Mouse (Mus musculus): ENCODE measurements around the gene Agxt.

Agxt gene

GRCm38 (mm10) chr1:93150907-93151661, 16.0 kb downstream of the Agxt start:
- no peak for DNase-seq (ENCODE audit: low read depth, low spot score)

- no peak for DNase-seq (ENCODE audit: low read depth, low spot score)
These were observed 22.5 kb downstream of the Agxt start for GRCm38 (mm10) chr1:93157566-93157965.

- no peak for DNase-seq (ENCODE audit: low read depth, low spot score)
These were observed 23.9 kb downstream of the Agxt start for GRCm38 (mm10) chr1:93158916-93159315.

- DNase-seq (ENCODE audit: low read depth, low spot score): no peak
These were observed 24.8 kb downstream of the Agxt start for GRCm38 (mm10) chr1:93159566-93160500.

- no peak for DNase-seq (ENCODE audit: low read depth, low spot score)
These were observed 25.6 kb downstream of the Agxt start, which contains the start of gene 2310007B03Rik for GRCm38 (mm10) chr1:93160501-93161133. 2310007B03Rik (minus strand) TSS chr1:93160948.

- DNase-seq (ENCODE audit: low read depth, low spot score): no peak
These were observed 26.3 kb downstream of the Agxt start for GRCm38 (mm10) chr1:93161350-93161749.

GRCm38 (mm10) chr1:93161921-93162320, 26.9 kb downstream of the Agxt start:
- no peak for DNase-seq (ENCODE audit: low read depth, low spot score)

- no peak for DNase-seq (ENCODE audit: low read depth, low spot score)
These were observed 27.5 kb downstream of the Agxt start for GRCm38 (mm10) chr1:93162588-93162987.

GRCm38 (mm10) chr1:93165447-93165846, 30.4 kb downstream of the Agxt start:
- no peak for DNase-seq (ENCODE audit: low read depth, low spot score)

GRCm38 (mm10) chr1:93166346-93167079, 31.5 kb downstream of the Agxt start:
- DNase-seq (ENCODE audit: low read depth, low spot score): no peak

- peak; percentile 11 for DNase-seq (ENCODE audit: low read depth, low spot score)
These were observed 33.3 kb downstream of the Agxt start, which contains the start of gene Crocc2 for GRCm38 (mm10) chr1:93168295-93168775. Crocc2 (plus strand) TSS chr1:93168725.

GRCm38 (mm10) chr1:93173665-93174064, 38.6 kb downstream of the Agxt start:
- no peak for DNase-seq (ENCODE audit: low read depth, low spot score)

- peak; percentile 92 for DNase-seq (ENCODE audit: low read depth, low spot score)
These were observed 39.4 kb downstream of the Agxt start for GRCm38 (mm10) chr1:93174399-93174798.

GRCm38 (mm10) chr1:93175849-93176248, 40.8 kb downstream of the Agxt start:
- peak; percentile 12 for DNase-seq (ENCODE audit: low read depth, low spot score)

GRCm38 (mm10) chr1:93176525-93177332, 41.7 kb downstream of the Agxt start:
- DNase-seq (ENCODE audit: low read depth, low spot score): peak; percentile 91

GRCm38 (mm10) chr1:93182281-93182680, 47.2 kb downstream of the Agxt start:
- no peak for DNase-seq (ENCODE audit: low read depth, low spot score)

GRCm38 (mm10) chr1:93184071-93184828, 49.2 kb downstream of the Agxt start:
- DNase-seq (ENCODE audit: low read depth, low spot score): no peak

- DNase-seq (ENCODE audit: low read depth, low spot score): no peak
These were observed 55.8 kb downstream of the Agxt start for GRCm38 (mm10) chr1:93190726-93191305.

GRCm38 (mm10) chr1:93194961-93195360, 59.9 kb downstream of the Agxt start:
- DNase-seq (ENCODE audit: low read depth, low spot score): no peak
